Mouse (Mus musculus) brain, embryonic 18.5 days (tissue): ENCODE measurements around the gene Mmp27.

Source experiments
- DNase-seq: peaks from one replicate; pipeline ENCODE4 v3.0.0-alpha.2; 2012; ENCODE audit warnings: low read depth, low spot score

Mmp27 gene

DNA sequence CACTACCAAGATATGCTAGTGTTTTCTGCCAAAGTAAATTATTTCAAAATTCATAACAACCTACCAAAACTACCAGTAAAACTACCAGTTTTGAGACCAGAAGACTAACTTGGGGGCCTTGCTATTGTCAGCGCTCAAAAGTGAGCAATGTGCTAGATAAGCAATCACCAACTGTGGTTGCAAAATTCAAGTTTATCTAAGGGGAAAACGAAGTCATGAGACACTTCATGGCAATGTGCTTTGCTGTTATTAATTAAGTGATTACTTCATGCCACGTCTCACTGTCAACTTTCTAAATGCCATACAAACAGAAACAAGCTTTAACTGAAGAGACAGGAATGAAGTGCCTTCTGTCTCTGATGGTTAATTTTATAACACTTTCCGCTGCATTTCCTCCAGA is at the start of gene Mmp27:
Gene Mmp27, plus strand, starts transcription at position 235 of the 400 bp plus-strand sequence.
- DNase-seq: no peak

GRCm38 (mm10) chr9:7526255-7526940 is 44.8 kb upstream of the Mmp27 start:
- no peak for DNase-seq

GRCm38 (mm10) chr9:7542763-7543162 is 28.4 kb upstream of the Mmp27 start:
- DNase-seq: no peak

DNA sequence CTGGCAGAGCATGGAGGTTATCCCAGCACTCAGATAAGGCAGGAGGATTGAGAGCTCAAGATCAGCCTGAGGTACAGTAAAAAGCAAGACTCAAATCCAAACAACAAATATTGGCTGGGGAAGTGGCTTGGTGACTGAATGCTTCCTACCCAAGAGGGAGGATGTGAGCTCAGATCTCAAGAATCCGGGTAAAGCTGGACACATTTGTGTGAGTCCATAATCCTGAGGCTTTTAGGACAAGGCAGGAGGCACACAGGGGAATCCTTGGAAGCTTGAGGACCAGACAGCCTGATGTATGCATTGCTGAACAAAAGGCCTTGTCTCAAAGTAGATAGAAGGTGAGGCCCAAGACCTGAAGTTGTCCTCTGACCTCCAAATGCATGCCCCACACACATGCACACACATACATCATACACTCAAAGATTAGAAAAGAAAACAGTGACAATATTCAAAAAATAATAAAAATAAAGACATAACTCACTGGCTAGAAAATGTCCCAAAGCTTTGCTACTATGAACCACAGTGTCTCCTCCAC is 26.2 kb upstream of the Mmp27 start:
- no peak for DNase-seq

GRCm38 (mm10) chr9:7545471-7545870 is 25.7 kb upstream of the Mmp27 start:
- DNase-seq: no peak

- DNase-seq: no peak
These were observed 25.3 kb upstream of the Mmp27 start for GRCm38 (mm10) chr9:7545920-7546319.

DNA sequence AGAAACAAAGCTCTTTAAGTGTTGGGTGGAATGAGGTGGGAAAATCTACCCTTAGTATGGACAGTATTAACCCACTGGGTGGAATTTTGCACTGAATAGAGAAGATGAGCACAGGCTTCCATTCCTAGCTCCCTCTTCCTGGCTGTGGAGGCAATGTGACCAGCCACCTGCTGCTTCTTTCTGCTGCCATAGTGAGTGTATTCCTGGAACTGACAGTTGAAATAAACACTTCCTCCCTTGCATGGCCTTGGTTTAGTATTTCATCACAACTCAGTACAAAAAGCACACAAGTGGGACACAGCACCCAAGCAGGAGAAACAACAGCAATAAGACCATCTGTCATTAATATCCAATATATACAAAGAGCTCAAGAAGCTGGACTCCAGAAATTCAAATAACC is 19.3 kb upstream of the Mmp27 start:
- DNase-seq: no peak

- DNase-seq: no peak
These were observed 17.7 kb upstream of the Mmp27 start for GRCm38 (mm10) chr9:7553536-7553935.

- no peak for DNase-seq
These were observed 16.8 kb upstream of the Mmp27 start for GRCm38 (mm10) chr9:7554382-7554781.

- no peak for DNase-seq
These were observed 12.8 kb upstream of the Mmp27 start, which contains the start of gene Mmp8 for GRCm38 (mm10) chr9:7558221-7559017. Gene Mmp8 (plus strand): TSS chr9:7558456.

GRCm38 (mm10) chr9:7560026-7560425 is 11.2 kb upstream of the Mmp27 start:
- DNase-seq: no peak

DNA sequence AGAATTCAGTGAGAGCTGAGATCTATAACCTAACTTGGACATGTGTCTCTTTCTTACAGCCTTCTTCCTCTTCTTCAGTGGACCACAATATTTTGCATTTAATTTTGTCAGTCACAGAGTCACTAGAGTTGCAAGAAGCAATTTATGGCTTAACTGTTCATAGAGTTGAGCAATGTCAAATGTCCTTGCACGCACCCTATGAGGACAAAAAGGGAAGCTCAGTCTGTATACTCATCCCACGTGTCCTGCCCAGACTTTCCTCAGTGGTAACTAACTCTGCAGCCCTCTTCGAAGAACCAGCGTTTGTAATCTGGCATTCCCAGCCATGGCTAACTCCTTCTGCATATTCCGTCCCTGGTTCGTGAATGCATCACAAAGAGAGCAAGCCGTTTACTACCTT is 3.8 kb upstream of the Mmp27 start:
- no peak for DNase-seq

- DNase-seq: no peak
These were observed 3.3 kb upstream of the Mmp27 start for GRCm38 (mm10) chr9:7567923-7568322.

GRCm38 (mm10) chr9:7570485-7570884 is 711 bp upstream of the Mmp27 start:
- DNase-seq: no peak

GRCm38 (mm10) chr9:7572188-7572587 is 992 bp downstream of the Mmp27 start:
- DNase-seq: no peak

DNA sequence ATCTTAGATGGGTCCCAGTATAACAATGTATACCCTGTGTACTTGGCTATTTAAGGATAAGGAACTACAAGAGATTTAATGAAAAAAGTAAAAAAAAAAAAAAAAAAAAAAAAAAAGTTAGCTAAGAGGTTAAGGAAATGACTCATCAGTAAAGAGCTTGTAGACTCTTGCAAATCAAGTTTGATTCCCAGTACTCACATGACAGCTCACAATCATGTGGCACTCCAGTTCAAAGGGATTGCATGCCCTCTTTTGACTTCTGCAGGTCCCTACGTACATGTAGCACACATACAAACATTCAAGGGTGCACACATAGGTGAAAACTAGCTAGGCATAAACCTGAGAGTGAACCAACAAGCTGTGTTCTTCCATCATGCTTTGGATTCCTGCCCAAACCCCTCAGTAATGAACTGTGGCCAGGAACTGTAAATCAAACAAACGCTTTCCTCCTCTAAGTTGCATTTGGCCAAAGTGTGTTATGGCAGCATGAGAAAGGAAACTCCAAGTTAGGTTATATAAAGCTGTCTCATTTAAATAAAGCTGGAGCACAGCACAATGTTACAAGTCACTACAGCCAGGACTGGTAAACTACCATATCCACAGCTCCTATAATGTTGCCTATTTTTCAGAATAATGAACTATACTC is 1.6 kb downstream of the Mmp27 start:
- no peak for DNase-seq

DNA sequence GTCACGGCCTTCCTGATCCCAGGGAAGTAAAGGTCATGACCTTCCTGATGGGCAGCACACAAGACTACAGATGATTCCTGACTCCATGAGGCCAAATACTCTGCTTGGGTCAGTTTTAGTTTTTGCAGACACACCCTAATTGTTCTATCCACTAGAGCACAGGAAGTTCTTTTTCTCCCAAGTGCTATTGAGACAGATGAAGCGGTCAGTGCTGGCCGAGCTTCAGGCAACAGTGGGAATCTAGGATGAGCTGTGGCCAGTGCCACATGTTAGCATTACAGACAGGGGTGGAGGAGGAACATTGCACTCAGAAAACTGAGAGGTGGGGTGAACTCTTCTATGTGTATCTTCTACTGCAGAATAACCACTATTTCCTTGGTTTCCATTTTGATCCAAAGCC is 4.3 kb downstream of the Mmp27 start:
- no peak for DNase-seq

- no peak for DNase-seq
These were observed 6.2 kb downstream of the Mmp27 start for GRCm38 (mm10) chr9:7577371-7577770.

DNA sequence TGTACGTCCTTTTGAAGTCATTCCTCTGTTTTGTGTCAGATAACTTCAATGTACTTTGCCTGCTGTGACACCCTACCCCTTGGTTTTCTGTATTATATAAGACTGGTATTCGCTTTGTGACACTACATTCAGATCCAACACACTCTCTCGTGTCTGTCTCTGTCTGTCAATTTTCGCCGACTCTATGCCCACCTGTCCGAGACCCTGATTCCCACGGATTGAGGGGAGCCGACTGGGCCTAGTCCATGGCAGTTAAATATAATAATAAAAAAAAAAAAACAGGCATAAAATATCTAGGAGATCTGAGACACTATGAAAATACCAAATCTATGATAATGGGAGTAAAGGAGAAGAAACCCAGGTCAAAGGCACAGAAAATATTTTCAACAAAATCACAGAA is 18.9 kb downstream of the Mmp27 start:
- no peak for DNase-seq

DNA sequence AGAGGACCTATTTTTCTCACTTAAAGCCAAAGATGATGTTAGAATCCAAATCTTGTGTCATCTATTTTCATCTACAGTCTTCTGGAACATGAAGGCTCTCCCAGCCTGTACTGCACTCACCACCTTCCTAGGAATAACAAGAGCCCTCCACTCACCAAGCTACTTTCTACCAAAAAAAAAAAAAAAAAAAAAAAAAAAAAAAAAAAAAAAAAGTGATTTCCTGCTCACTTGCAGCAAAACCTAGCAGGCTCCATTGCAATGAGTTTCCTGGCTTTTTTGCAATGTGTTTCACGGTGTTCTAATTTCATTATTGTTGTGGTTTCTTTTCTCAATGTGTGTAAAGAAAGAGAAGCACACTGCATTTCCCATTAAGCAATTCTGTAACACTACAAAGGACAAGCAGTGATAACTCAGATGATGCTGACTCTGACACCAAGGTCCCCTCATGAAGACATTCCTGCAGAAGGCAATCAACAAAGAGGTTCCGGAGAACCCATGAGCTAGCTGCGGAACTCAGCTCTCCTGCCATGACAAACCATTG is 22.1 kb downstream of the Mmp27 start:
- DNase-seq: no peak

- DNase-seq: peak; percentile 60
These were observed 23.8 kb downstream of the Mmp27 start for GRCm38 (mm10) chr9:7594816-7595540.
